Mouse (Mus musculus): ENCODE data around the gene Mbd3. TPM values are rescaled to one million over a fixed set of nuclear protein-coding genes. Genes with fewer than 3 reads are reported as not detected.
A peak's percentile ranks its signal among the peaks of the same experiment; 100 is the strongest.

The Mbd3 gene
- polyA plus RNA-seq, 1 experiment from 2014 or later = 81.1 TPM

DNA sequence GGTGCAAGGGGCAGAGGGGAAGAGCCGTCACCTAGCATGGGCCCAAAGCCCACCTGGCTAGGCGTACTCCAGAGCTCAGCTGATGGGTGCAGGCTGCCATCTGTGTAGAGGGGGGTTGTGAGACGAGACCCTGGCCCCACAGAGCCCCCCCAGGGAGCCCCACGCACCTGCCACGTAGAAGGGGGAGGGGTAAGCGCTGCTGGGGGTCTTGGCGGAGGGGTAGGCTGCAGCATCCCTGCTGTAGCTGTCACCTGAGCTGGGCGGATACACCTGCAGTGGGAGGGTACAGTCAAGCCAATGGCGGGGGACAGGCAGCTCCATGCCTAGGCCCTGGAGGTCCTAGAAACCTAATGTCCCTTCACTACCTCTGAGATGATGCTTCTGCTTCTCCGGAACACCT is 18.0 kb upstream of the Mbd3 start:
- H3K4me1 ChIP-seq (replicated peaks; ENCODE audit: control insufficient read depth, insufficient read depth) = no peaks in the 10 kb centered on the region
- H3K9ac ChIP-seq (ENCODE audit: low read length) = no peak overlapping the region
- no peak overlapping the region for H3K27ac ChIP-seq (replicated peaks)
- H3K9me3 ChIP-seq (ENCODE audit: control insufficient read depth, low read length) = no peaks in the 10 kb centered on the region
- DNase-seq (ENCODE audit: low spot score) (no peak), ATAC-seq (ENCODE audit: low FRiP score, low TSS enrichment) (no peak)
- H3K4me2 ChIP-seq (replicated peaks; ENCODE audit: low read depth) = no peak overlapping the region
- H3K4me3 ChIP-seq (ENCODE audit: low read depth, low read length) = no peak overlapping the region
- TF ChIP-seq CTCF (IDR thresholded peaks at IDR 0.05; ENCODE audit: low read depth) (no peak), EP300 (optimal IDR thresholded peaks at IDR 0.05) (no peak)
- H3K27me3 ChIP-seq (ENCODE audit: control insufficient read depth, insufficient read depth, low read length) = no peaks in the 10 kb centered on the region
- 91% methylated on average over 10 of the region's 10 CpGs for WGBS
- H3K36me3 ChIP-seq (ENCODE audit: control insufficient read depth, insufficient read depth, low read length) = peaks cover 63% of the 10 kb centered on the region

DNA sequence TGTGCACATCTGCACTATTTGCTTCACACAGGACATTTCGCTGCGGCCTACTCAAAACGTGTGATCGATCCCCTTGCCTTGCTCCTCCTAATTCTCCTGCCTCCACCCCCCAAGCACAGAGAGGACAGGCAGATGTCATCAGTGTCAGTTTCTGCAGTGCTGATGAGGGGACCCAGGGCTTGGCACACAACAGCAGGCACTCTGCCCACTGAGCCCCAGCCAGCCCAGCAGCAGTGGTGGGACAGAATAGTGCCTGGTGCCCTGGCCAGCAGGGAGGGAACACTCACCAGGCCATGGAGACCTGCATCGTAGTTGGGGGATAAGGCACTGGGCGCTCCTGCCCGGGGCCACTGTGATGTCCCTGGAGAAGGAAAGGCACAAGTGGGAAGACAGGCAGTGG is 16.2 kb upstream of the Mbd3 start:
- Histone ChIP-seq H3K4me1 (replicated peaks; ENCODE audit: control insufficient read depth, insufficient read depth) (no peaks in the 10 kb centered on the region), H3K27me3 (ENCODE audit: control insufficient read depth, insufficient read depth, low read length) (no peaks in the 10 kb centered on the region), H3K27ac (replicated peaks) (no peak overlapping the region), H3K4me3 (ENCODE audit: low read depth, low read length) (no peak overlapping the region), H3K36me3 (ENCODE audit: control insufficient read depth, insufficient read depth, low read length) (peaks cover 67% of the 10 kb centered on the region), H3K9ac (ENCODE audit: low read length) (no peak overlapping the region), H3K9me3 (ENCODE audit: control insufficient read depth, low read length) (no peaks in the 10 kb centered on the region), H3K4me2 (replicated peaks; ENCODE audit: low read depth) (no peak overlapping the region)
- ATAC-seq (ENCODE audit: low FRiP score, low TSS enrichment) (no peak), DNase-seq (ENCODE audit: low spot score) (no peak)
- WGBS = 89% methylated on average over 7 of the region's 7 CpGs
- TF ChIP-seq EP300 (optimal IDR thresholded peaks at IDR 0.05) = no peak

- Histone ChIP-seq H3K9me3 (ENCODE audit: control insufficient read depth, low read length) (no peaks in the 10 kb centered on the region), H3K4me2 (replicated peaks; ENCODE audit: low read depth) (no peak overlapping the region), H3K4me3 (ENCODE audit: low read depth, low read length) (no peak overlapping the region), H3K4me1 (replicated peaks; ENCODE audit: control insufficient read depth, insufficient read depth) (no peaks in the 10 kb centered on the region), H3K36me3 (ENCODE audit: control insufficient read depth, insufficient read depth, low read length) (peaks cover 60% of the 10 kb centered on the region), H3K9ac (ENCODE audit: low read length) (no peak overlapping the region), H3K27ac (replicated peaks) (peak overlapping the region; percentile 45), H3K27me3 (ENCODE audit: control insufficient read depth, insufficient read depth, low read length) (no peaks in the 10 kb centered on the region)
- peak; percentile 9; the same call in 1 of the 2 replicates for ATAC-seq (ENCODE audit: low FRiP score, low TSS enrichment)
- WGBS = 73% methylated on average over 43 of the region's 44 CpGs
- DNase-seq (ENCODE audit: low spot score) = peak; percentile 53
- no peak for TF ChIP-seq CTCF (IDR thresholded peaks at IDR 0.05; ENCODE audit: low read depth)
- no peak for TF ChIP-seq EP300 (optimal IDR thresholded peaks at IDR 0.05)
Observed at GRCm38 (mm10) chr10:80412656-80413541, 13.5 kb upstream of the Mbd3 start.

DNA sequence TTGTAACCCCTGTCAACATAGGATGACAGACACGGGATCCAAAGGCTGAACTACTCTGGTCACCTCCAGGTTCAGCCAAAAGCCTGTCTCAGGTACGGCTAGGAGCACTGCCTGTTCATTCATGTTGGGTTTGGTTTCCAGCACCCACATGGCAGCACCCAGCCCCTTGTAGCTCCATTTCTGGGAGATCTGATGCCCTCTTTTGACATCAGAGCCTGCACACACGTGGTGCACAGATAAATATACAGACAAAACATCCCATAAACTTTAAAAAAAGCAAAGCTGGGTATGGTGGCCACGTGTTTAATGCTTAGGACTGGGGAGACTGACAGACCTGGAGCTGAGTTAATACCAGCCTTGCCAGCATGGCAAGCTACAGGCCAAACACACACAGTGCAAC is 8.6 kb upstream of the Mbd3 start:
- no peak for DNase-seq (ENCODE audit: low spot score)
- no peaks in the 10 kb centered on the region for H3K27me3 ChIP-seq (ENCODE audit: control insufficient read depth, insufficient read depth, low read length)
- H3K27ac ChIP-seq (replicated peaks) = 0 out of 2 replicates have a peak overlapping the region, but pooled peaks have one; percentile 8
- H3K4me2 ChIP-seq (replicated peaks; ENCODE audit: low read depth) = no peak overlapping the region
- 31% methylated on average over 4 of the region's 4 CpGs for WGBS
- no peaks in the 10 kb centered on the region for H3K4me1 ChIP-seq (replicated peaks; ENCODE audit: control insufficient read depth, insufficient read depth)
- H3K9me3 ChIP-seq (ENCODE audit: control insufficient read depth, low read length) = no peaks in the 10 kb centered on the region
- no peak for TF ChIP-seq CTCF (IDR thresholded peaks at IDR 0.05; ENCODE audit: low read depth)
- ATAC-seq (ENCODE audit: low FRiP score, low TSS enrichment) = no peak
- H3K36me3 ChIP-seq (ENCODE audit: control insufficient read depth, insufficient read depth, low read length) = peaks cover 32% of the 10 kb centered on the region
- H3K4me3 ChIP-seq (ENCODE audit: low read depth, low read length) = no peak overlapping the region
- H3K9ac ChIP-seq (ENCODE audit: low read length) = no peak overlapping the region

DNA sequence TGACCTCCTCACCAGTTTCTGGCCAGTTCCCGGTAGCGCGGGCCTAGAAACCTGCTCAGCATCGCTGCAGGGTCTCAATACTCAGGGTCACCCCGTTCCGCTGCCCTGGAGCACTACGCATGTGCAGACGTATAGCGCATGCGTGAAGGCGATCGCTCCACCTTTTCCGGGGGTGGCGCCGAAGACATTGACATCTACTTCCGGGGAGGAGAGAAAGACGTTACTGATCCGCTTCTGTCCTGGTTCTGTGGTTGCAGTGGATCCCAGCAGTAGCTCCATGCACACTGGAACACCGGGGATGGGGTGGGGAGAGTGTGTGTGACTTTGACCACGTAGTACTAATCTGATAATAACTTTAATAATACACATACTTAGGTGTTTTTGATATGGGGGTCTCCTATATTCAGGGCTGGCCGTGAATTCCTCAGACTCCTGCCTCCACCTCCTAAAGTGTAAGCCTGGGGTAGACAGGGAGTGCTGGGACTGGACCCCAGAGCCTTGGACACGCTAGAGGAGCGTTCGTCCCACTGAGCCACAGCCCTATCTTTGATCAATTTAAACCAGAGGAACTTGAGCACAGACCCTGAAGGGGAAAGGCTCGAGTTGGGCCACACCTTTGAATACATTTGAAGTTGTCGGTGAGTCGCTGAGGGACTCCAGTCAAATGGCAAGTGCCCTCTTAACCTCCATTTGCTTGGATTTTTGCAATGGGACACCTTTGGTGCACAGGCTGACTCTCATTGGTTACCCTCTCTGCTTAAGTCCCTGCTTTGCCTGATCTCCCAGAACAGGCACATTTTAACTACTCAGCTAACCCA is 7.5 kb upstream of the Mbd3 start, which contains the start of gene Uqcr11:
Gene Uqcr11, minus strand, starts transcription at position 147 of the 818 bp plus-strand sequence.
- under 1% methylated on average over 27 of the region's 27 CpGs for WGBS
- Histone ChIP-seq H3K36me3 (ENCODE audit: control insufficient read depth, insufficient read depth, low read length) (peaks cover 27% of the 10 kb centered on the region), H3K4me3 (ENCODE audit: low read depth, low read length) (peak within 1 kb of the TSS; percentile 82), H3K4me1 (replicated peaks; ENCODE audit: control insufficient read depth, insufficient read depth) (no peaks in the 10 kb centered on the region), H3K4me2 (replicated peaks; ENCODE audit: low read depth) (peak within 1 kb of the TSS; percentile 85), H3K9ac (ENCODE audit: low read length) (peak within 1 kb of the TSS; percentile 91), H3K27me3 (ENCODE audit: control insufficient read depth, insufficient read depth, low read length) (no peaks in the 10 kb centered on the region), H3K27ac (replicated peaks) (peak within 1 kb of the TSS; percentile 81), H3K9me3 (ENCODE audit: control insufficient read depth, low read length) (no peaks in the 10 kb centered on the region)
- TF ChIP-seq EP300 (optimal IDR thresholded peaks at IDR 0.05) (no peak), CTCF (IDR thresholded peaks at IDR 0.05; ENCODE audit: low read depth) (no peak)
- DNase-seq (ENCODE audit: low spot score) = peak; percentile 91
- ATAC-seq (ENCODE audit: low FRiP score, low TSS enrichment) = peak; percentile 73

Measured in stomach, postnatal 0 days (tissue).